Mouse (Mus musculus) neural tube, embryonic 11.5 days (tissue): ENCODE data around the gene Leng1. TPM values are rescaled to one million over a fixed set of nuclear protein-coding genes. Genes with fewer than 3 reads are reported as not detected.
"Not testable (repeated sequence)": the region's sequence is repeated elsewhere in the genome, so short reads cannot be mapped to it uniquely, and the experiment has no call there.

Source experiments
- ATAC-seq: fragments of 200-750 bp; cut with Nextera tagmentation; 2 replicates; pipeline ENCODE4 v1.8.0; 2017; ENCODE audit warnings: moderate number of reproducible peaks, mild to moderate bottlenecking, moderate TSS enrichment, moderate library complexity; ENCODE audit not compliant: insufficient read depth, low FRiP score, low TSS enrichment
- DNase-seq: peaks from one replicate; pipeline ENCODE4 v3.0.0-alpha.2; 2015; ENCODE audit warnings: low spot score
- H3K27ac ChIP-seq: fragments of 300-500 bp; sonication (generic); 2 replicates; pipeline ENCODE4 v1.5.1; 2014; ENCODE audit warnings: low read depth, mild to moderate bottlenecking, low read length
- H3K27me3 ChIP-seq: fragments of 300-500 bp; sonication (generic); 2 replicates; pipeline ENCODE4 v1.6.1; 2014; ENCODE audit warnings: mild to moderate bottlenecking, low read length, mixed read lengths; ENCODE audit not compliant: control insufficient read depth, insufficient read depth
- H3K36me3 ChIP-seq: fragments of 300-500 bp; sonication (generic); 2 replicates; pipeline ENCODE4 v1.6.1; 2014; ENCODE audit warnings: mild to moderate bottlenecking, low read length, moderate library complexity, mixed read lengths; ENCODE audit not compliant: control insufficient read depth, insufficient read depth
- H3K4me1 ChIP-seq: fragments of 300-500 bp; sonication (generic); 2 replicates; pipeline ENCODE4 v1.6.1; 2014; ENCODE audit warnings: low read length, mixed read lengths; ENCODE audit not compliant: control insufficient read depth, insufficient read depth
- H3K4me2 ChIP-seq: fragments of 300-500 bp; sonication (generic); 2 replicates; pipeline ENCODE4 v1.6.1; 2014; ENCODE audit warnings: low read depth, mild to moderate bottlenecking, moderate library complexity
- H3K4me3 ChIP-seq: fragments of 300-500 bp; sonication (generic); 2 replicates; pipeline ENCODE4 v1.5.1; 2014; ENCODE audit warnings: low read depth, low read length
- H3K9ac ChIP-seq: fragments of 300-500 bp; sonication (generic); 2 replicates; pipeline ENCODE4 v1.6.1; 2014; ENCODE audit warnings: mild to moderate bottlenecking, low read length
- H3K9me3 ChIP-seq: fragments of 300-500 bp; sonication (generic); 2 replicates; pipeline ENCODE4 v1.6.1; 2016; ENCODE audit warnings: low read length; ENCODE audit not compliant: control insufficient read depth
- WGBS: fragments of 180-500 bp; shearing (Covaris S2); extraction: QIAGEN DNeasy Blood & Tissue Kit; methylation state at CpG from one replicate; pipeline ENCODE4 v1.1.7; 2014; 5-methylcytosine and 5-hydroxymethylcytosine counted together
- polyA plus RNA-seq: library from polyadenylated mRNA; unstranded; fragments of >200 nt; fragmentation: Nextera tagmentation; extraction: Ambion mirVana; gene quantifications from 2 replicates; pipeline ENCODE4 v1.2.1, GENCODE M21; 2014

The Leng1 gene
- polyA plus RNA-seq: 16.9 and 18.2 TPM in 2 replicates

- H3K36me3 ChIP-seq: peaks cover 8% of the 10 kb centered on the region
- peak within 1 kb of the TSS; percentile 53 for H3K27ac ChIP-seq
- H3K9ac ChIP-seq: peak within 1 kb of the TSS; percentile 74
- peak within 1 kb of the TSS; percentile 57 for H3K4me3 ChIP-seq
- WGBS: 5% methylated on average over 45 of the region's 45 CpGs
- ATAC-seq: peak; percentile 99
- peak within 1 kb of the TSS; percentile 73 for H3K4me2 ChIP-seq
- peak; percentile 93 for DNase-seq
- H3K9me3 ChIP-seq: no peaks in the 10 kb centered on the region
- peaks cover 3% of the 10 kb centered on the region; the same call in 1 of the 2 replicates for H3K4me1 ChIP-seq
- H3K27me3 ChIP-seq: no peaks in the 10 kb centered on the region
These were observed at the start of gene Leng1 for GRCm38 (mm10) chr7:3665215-3666114. Leng1 (minus strand) TSS chr7:3665840.

- ATAC-seq (no peak), DNase-seq (no peak)
- no peak overlapping the region for H3K9ac ChIP-seq
- 47% methylated on average over 1 of the region's 1 CpGs for WGBS
- no peaks in the 10 kb centered on the region for H3K9me3 ChIP-seq
- no peaks in the 10 kb centered on the region for H3K27me3 ChIP-seq
- no peak overlapping the region for H3K4me2 ChIP-seq
- no peaks in the 10 kb centered on the region for H3K36me3 ChIP-seq
- H3K27ac ChIP-seq: no peak overlapping the region
- no peaks in the 10 kb centered on the region for H3K4me1 ChIP-seq
- H3K4me3 ChIP-seq: no peak overlapping the region
These were observed 49.6 kb upstream of the Leng1 start for GRCm38 (mm10) chr7:3715249-3715648.

GRCm38 (mm10) chr7:3712264-3712942 lies 46.8 kb upstream of the Leng1 start:
- Histone ChIP-seq H3K27me3 (no peaks in the 10 kb centered on the region), H3K9me3 (no peaks in the 10 kb centered on the region), H3K27ac (no peak overlapping the region), H3K4me2 (no peak overlapping the region), H3K9ac (no peak overlapping the region), H3K4me1 (no peaks in the 10 kb centered on the region), H3K36me3 (no peaks in the 10 kb centered on the region), H3K4me3 (no peak overlapping the region)
- DNase-seq: no peak
- no peak for ATAC-seq
- WGBS: 36% methylated on average over 5 of the region's 5 CpGs

- ATAC-seq (no peak), DNase-seq (no peak)
- Histone ChIP-seq H3K9ac (no peak overlapping the region), H3K9me3 (no peaks in the 10 kb centered on the region), H3K4me1 (peaks cover 5% of the 10 kb centered on the region), H3K27me3 (no peaks in the 10 kb centered on the region), H3K36me3 (peaks cover 3% of the 10 kb centered on the region; the same call in 1 of the 2 replicates), H3K27ac (no peak overlapping the region), H3K4me3 (no peak overlapping the region), H3K4me2 (no peak overlapping the region)
- WGBS: 87% methylated on average over 1 of the region's 1 CpGs
These were observed 43.4 kb upstream of the Leng1 start for GRCm38 (mm10) chr7:3709000-3709399.

GRCm38 (mm10) chr7:3708447-3708980 lies 42.9 kb upstream of the Leng1 start:
- WGBS: 40% methylated on average over 5 of the region's 5 CpGs
- not testable (repeated sequence) for H3K36me3 ChIP-seq

GRCm38 (mm10) chr7:3707568-3708413 lies 42.2 kb upstream of the Leng1 start:
- Histone ChIP-seq H3K9ac (no peak overlapping the region), H3K4me3 (no peak overlapping the region), H3K4me1 (peaks cover 5% of the 10 kb centered on the region), H3K9me3 (no peaks in the 10 kb centered on the region), H3K36me3 (peaks cover 3% of the 10 kb centered on the region; the same call in 1 of the 2 replicates), H3K27me3 (no peaks in the 10 kb centered on the region), H3K4me2 (no peak overlapping the region), H3K27ac (no peak overlapping the region)
- WGBS: 23% methylated on average over 7 of the region's 7 CpGs
- ATAC-seq (no peak), DNase-seq (no peak)

More at GRCm38 (mm10) chr7:3708447-3708980, 42.9 kb upstream of the Leng1 start:
- ATAC-seq, H3K4me3 ChIP-seq, H3K4me2 ChIP-seq, H3K4me1 ChIP-seq, H3K9ac ChIP-seq, H3K27ac ChIP-seq, DNase-seq, H3K27me3 ChIP-seq, H3K9me3 ChIP-seq: not testable (repeated sequence)

- H3K9ac ChIP-seq: no peak overlapping the region
- H3K4me3 ChIP-seq: no peak overlapping the region
- H3K36me3 ChIP-seq: peaks cover 3% of the 10 kb centered on the region; the same call in 1 of the 2 replicates
- H3K27ac ChIP-seq: no peak overlapping the region
- no peak overlapping the region for H3K4me2 ChIP-seq
- H3K9me3 ChIP-seq: no peaks in the 10 kb centered on the region
- H3K27me3 ChIP-seq: no peaks in the 10 kb centered on the region
- ATAC-seq: no peak
- 69% methylated on average over 4 of the region's 4 CpGs for WGBS
- H3K4me1 ChIP-seq: peaks cover 5% of the 10 kb centered on the region
- no peak for DNase-seq
These were observed 41.4 kb upstream of the Leng1 start for GRCm38 (mm10) chr7:3707027-3707426.

GRCm38 (mm10) chr7:3706343-3706934 lies 40.8 kb upstream of the Leng1 start:
- H3K27ac ChIP-seq: no peak overlapping the region
- H3K4me2 ChIP-seq: peak overlapping the region; percentile 96
- peaks cover 5% of the 10 kb centered on the region for H3K4me1 ChIP-seq
- no peaks in the 10 kb centered on the region for H3K9me3 ChIP-seq
- H3K4me3 ChIP-seq: peak overlapping the region; percentile 92
- ATAC-seq (no peak), DNase-seq (no peak)
- 63% methylated on average over 11 of the region's 11 CpGs for WGBS
- H3K9ac ChIP-seq: peak overlapping the region; percentile 86
- H3K27me3 ChIP-seq: no peaks in the 10 kb centered on the region
- peaks cover 3% of the 10 kb centered on the region; the same call in 1 of the 2 replicates for H3K36me3 ChIP-seq
